Mouse (Mus musculus) thymus, postnatal 14 days (tissue): Measurements from ENCODE around the gene Pdgfc.
"Not testable (repeated sequence)": the region's sequence is repeated elsewhere in the genome, so short reads cannot be mapped to it uniquely, and the experiment has no call there.

Source experiments
- DNase-seq: peaks from one replicate; pipeline ENCODE4 v3.0.0; 2021

Gene Pdgfc

DNA sequence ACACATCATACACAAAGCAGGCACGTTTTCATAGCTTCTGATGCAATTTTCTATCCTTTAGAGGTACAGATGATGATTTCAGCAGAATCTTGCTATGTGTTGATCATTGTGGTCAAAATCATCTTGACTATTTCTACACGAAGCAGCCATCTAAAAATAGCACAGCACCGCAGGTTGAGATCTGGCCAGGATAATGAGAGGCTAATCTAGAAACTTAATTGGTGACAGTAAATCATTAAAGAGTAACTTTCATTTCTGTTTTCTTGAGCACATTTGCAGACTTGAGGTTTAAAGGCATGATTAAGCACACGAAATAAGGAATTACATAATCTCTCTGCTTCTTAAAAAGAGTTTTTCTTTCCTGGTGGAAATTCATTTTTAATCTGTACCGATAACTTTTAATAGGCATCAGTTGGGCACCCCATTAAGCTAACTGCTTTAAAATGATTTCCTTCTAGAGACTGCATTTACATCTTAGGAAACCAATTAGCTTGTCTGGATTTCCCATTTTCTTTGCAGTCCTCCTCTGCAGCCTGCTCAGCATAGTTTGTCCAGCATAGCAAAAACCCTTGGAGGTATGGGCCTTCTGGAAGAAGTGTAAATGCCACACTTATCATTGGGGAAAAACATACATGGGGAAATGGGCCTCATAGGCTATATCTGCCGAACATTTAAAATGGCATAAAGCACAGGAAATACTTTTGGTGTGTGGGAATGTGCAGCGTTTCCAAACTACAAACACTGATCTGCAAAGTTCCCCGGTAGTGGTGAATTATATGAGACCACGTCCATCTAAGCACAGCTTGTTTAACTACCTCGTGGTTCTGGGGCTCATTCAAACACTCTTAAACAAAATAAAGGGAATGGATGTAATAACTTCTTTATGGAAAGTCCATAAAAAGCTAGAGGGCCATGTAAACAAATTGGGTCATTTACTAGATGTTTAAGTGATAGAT is 10.7 kb downstream of the Pdgfc start:
- no peak for DNase-seq

DNA sequence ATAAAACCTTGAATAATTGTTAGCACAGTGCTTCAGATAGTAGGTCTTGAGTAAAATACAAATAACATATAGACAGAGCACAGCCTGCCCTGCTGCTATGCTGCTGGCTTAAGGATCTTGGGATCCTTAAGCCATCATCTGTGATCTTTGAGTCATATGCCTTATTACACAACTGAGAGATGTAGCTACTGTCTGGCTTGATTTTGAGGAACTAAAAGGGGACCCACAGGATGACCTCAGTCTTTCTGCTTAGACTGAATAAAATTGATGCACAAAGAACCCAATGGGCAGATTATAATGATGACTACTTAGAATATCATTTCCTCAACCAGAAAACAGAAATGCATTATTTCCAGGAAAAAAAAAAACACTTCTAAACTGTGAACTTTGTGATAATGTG is 15.3 kb downstream of the Pdgfc start:
- DNase-seq = no peak

DNA sequence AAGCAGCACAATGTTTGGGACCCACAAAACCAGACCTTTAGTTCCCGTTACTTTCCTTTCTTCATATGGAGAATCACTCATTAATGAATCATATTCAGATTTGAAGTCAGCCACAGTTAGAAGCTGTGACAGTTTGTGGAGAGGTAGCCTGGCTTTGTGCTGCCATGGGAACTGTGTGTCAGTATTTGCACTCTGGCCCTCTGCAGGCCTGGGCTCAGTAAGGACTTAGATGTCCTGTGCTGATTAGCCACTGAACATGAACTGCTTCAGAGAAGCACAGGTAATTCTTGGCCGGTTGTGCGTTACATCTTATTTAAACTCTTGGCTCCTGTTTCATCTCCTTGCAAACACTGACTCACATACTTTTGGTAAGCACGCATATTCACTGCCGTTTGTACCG is 16.2 kb downstream of the Pdgfc start:
- DNase-seq = no peak

DNA sequence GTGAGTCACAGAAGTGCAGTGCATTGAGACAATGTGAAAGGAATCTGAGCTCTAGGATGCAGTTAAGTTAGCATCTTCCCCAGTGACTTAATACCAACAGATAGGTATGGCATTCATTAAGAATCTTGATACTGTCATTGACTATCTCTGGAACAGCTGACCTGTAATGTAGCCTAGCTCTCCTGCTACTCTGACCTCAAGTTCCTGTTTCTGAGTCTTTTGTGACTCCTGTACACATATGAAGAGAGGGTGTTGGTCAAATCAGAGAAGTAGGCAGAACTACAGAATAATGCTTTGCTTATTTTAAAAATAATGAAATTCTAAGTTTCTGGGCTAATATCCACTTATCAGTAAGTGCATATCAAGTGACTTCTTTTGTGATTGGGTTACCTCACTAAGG is 17.9 kb downstream of the Pdgfc start:
- no peak for DNase-seq

DNA sequence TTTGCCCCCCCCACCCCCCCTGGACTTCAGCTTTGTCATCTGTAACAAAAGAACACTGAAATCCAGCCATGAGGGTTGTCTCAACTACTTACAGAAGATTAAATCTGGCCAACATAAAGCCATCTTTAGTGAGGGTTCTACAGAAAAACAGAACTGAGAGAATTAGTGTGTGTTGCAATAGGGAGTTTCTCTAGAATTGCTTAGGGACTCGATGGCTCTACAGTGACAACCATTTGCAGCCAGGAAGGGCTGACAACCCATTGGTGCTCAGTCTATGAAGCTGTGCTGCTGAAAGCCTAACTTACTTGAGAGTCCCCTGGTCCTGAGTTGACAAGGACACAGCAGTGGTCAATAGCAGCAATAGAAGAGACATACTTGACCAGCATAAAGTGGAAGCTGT is 21.5 kb downstream of the Pdgfc start:
- DNase-seq = no peak

DNA sequence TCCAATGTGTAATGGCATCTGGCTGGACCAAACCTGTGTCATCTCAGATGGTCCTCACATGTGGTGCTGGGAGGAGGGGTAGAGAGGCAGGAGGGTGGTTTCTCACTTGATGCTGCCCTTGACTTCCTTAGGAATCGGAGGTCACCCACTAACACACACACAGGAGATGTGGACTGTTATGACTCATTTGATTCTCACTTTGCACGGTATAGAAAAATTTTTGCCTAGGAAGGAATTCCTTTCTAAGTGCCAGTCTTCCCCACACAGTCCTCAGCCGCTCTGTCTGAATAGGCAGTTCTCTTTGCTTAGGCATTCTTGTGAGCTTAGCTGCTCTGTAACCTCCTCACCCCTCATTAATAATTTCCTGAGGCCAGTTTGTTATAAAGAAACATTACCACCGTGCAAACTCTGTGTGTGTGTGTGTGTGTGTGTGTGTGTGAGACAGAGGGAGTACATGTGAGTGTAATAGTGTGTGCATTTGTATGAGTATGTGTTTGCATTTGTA is 22.4 kb downstream of the Pdgfc start:
- no peak for DNase-seq

DNA sequence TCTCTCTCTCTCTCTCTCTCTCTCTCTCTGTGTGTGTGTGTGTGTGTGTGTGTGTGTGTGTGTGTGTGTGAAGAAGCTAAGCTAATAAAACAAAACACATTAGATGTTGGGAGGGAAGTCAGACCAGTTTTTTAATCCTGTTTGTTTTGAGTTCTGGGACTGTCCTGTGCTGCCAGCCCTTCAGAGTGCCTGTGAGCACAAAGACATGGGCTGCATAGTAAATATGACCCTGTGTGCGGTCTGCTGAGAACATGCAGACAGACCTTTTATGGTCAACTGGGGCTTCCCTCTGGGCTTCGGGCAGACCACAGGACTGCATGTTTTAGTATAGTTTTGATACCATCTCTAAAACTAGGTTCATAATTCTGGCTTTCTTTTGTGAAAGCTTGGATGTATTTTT is 32.3 kb downstream of the Pdgfc start:
- no peak for DNase-seq

DNA sequence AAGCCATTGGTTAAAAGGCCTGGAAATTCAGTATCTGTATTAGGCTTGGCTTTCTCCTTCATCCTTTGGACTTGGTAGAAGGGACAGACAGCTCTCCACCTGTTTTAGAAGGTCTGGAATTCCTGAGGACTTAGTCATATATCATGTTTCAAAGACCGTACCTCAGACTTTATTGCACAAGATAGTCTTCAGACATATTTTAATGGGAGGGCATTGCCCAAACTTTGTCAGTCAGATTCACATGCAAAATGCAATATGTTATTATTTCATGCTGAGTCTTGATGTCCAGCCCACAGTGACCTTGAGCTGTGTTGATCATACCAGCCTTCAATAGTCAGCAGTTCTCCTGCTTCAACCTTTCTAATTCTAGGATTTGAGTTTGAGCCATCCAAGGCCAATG is 64.9 kb downstream of the Pdgfc start:
- no peak for DNase-seq

DNA sequence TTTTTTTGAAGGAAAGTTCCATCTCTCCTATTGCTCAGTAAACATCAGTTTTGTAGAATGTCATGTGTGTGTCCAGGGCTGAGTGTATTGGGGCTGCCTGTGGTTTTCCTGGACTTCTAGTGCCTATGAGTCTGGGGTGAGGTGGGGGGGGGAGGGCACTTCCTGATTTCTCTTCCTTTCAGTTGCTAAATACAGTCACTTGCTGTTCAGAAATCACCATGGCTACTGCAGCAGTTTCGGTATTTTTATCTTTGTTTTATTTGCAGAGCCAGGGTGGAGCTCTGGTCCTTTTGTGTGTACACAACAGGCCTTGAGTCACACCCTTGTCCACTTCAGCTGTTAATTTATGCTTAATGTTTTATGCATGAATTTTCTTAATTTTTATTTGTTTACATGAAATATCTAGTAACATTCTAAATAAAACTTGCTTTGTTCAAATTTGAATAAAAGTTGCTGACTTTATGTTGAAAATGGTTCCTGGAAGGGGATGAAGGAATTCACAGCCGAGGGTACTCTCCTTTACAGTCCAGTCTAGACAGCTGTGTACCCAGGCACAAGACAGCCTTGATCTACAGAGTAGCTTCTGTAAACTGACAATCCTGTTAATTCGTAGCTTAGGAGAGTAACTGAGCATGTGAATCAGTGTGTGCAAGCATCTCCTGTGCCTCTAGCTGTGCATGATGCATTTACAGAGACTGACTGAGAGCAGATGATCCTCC is 66.1 kb downstream of the Pdgfc start:
- no peak for DNase-seq

DNA sequence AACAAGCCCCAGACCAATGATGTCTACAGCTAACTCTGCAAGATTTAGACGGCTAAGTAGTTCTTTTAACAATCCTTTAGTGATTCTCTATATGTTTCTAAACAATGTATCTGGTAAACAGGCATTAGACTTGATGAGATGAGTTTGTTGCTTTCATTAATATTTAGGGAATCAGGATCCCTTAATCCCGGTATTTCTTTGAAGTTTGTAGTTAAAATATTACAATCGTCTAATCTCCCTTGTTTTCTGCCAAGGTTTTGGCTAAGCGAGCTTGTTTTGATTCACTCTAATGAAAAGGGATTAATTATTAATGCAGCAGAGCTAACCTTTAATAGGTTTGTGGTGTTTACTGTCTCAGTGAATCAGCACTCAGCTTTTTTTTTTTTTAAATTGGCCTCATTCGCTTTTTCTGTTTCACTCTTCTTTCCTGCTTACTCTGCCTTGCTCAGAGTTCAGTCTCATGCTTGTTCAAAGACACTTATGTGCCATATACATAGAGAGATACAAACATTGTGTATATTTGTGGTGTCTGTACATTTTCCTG is 66.7 kb downstream of the Pdgfc start:
- no peak for DNase-seq

DNA sequence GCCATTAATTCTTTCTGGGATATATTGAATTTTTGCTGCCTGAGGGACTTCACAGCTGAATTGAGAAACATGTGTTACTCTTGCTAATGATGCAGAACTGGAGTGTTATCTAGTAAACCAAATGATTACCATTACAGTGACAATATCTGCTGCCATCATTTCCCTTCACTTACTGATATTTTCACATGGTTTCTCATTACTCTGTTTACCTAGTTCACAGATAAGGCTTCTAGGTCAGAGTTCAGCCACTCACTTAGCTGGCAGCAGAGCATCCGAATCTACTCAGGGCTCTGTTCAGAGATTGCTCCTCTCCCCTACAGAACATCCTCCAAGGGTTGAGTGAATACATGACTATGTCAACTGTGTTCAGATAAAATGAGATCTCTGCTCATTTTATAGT is 71.3 kb downstream of the Pdgfc start:
- DNase-seq = no peak

DNA sequence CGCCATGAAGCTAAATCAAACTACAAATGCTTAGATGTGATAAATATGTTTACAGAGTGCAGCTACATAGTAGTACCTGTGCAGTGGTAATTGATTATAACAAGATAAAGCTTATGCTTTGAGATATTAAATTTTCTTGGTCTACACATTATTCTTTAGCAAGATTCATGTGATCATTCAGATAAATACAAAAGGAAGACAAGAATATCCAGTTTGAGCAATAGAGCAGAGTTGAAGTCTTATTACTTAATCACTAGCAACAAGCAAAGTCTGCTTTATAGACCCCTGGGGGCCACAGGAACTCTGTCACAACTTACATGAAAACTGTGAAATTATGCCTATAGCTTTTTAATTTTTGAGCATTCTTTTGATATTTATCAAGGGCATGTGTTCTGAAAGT is 74.8 kb downstream of the Pdgfc start:
- no peak for DNase-seq

DNA sequence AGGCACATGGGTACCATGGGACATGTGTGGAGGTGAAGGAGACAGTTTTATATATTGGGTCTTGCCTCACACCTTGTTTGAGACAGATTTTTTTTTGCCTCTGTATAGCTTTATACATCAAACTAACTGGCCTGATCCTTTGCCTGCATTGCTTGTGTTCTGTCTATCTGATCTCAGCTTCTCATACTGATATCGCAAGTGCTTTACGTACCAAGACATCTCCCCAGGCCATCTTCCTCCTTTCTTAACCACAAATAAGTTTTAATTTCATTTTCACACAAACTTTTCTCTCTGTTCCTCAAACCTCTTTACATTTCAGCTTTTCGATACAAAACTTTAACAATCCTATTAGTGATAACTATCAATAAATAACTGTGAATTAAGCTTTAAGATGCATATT is 76.7 kb downstream of the Pdgfc start:
- no peak for DNase-seq

DNA sequence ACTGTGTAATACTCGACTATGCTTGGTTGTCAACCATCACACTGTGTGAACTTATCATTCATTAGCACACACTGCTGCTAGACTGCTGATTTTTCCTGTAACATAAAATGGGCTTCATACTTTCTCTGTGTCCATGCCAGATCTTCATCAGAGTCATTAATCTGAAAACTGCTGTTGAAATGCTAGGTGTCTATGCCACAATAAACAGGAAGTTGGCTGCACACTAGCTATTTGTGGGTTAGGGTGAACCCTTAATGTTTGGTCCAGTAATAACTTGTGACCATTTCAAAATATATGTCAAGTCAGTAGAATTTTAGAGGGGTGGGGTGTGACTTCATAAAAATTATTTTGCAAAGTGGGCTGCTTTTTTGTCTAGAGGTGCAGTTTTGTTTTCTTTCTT is 84.4 kb downstream of the Pdgfc start:
- no peak for DNase-seq

DNA sequence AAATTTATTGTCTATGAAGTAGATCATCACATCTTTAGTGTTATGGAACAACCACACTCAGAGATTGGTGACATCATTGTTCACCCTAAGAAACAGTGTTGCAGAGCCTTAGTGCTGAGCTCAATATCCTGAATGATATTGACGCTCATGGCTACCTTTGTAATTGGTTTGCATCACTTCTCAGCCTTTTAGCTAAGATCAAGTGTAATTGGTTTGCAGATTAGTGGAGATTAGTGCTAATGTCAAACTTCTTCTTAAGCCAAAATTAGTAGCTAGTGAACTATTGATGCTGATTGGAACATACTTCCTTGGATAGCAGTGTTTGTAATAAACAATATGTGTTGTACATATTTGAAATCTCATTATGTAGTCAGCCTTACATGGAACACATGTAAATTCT is 85.5 kb downstream of the Pdgfc start:
- DNase-seq = no peak

DNA sequence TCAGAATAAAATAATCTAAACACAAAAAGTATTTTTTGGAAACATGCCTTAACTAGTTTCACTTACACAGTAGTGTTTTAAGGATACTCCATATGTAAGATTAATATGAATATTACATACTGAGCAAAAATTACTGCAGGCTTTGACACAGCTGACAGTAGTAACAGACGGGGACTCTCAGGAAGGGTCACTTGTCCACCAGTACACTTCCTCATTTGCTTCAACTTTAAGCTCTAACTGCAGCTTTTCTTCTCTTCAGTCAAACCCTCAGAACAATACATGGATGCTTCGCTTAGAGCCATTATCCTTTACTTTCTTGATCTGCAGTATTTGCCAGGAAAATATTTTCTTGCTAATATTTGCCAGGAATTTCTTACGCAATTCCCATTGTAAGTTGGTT is 87.2 kb downstream of the Pdgfc start:
- DNase-seq = no peak

DNA sequence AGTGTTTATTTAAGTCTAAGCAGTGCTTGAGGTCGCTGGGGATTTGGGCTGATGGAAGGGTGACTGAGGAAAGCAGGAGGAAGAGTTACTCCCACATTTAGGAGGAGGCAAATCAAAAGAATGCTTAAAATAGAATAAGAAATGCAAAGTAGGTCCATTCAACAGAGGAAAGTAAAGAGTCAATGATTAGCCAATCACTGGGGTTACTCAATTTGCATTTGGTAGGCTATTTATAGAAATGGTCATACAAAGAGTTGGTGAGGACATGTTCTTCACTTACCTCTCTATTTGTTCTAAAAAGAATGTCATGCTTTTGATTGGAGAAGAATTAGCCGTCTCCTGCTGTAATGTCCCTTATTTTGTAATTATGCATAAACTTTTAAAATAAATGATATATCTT is 90.8 kb downstream of the Pdgfc start:
- no peak for DNase-seq

DNA sequence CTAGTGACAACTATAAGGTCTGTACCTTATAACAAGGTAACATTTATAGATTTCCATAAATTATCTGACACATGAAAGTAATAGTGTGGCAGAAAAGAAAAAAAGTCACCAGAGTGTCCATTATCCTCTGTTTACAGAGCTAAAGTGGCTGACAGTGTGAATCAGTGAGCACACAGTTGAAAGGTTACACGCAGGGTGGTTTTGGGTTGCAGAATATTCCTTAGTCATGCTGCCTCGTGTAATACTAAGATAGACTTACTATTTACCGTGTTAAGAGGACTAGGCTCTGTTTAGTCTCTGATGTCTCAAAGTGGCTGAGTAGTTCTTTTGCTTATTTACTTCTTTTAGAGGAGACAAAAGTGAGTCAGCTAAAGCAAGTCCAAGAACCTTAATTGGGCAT is 100.8 kb downstream of the Pdgfc start:
- DNase-seq = no peak

DNA sequence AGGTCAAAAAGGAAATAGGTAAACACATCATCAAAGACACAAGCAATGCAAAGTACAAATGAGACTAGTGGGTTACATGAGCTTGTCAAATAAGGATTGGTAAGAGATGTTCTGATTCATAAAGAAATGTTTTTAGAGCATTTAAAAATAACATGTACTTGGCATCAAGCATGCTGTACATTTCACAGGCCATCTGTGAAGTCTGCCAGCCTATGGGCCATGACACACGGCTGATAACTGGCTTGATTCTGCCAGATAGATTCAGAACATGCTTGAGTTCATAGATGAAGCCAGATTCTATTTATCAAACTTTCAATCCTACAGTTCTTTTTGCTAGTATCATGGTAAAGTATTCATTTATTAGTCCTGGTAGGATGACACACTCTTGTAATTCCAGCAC is 101.8 kb downstream of the Pdgfc start:
- not testable (repeated sequence) for DNase-seq

DNA sequence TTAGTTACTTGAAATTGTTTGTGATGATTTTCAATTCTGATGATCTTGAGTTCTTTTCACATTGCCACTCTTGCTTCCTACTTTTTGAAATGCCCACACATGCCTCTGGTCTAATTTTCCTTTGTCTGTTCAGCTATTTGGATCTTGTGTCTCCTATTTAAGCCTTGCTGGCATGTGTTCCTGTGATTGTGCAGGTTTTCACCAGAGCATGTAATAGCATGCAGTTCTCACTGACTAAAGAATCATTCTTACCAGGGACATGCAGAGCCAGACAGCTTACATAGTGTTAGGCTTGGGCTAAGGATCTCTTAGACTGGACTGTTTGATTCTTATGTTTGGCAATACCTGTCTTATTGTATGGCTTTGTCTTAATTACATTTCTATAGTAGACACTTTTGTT is 107.5 kb downstream of the Pdgfc start:
- no peak for DNase-seq

DNA sequence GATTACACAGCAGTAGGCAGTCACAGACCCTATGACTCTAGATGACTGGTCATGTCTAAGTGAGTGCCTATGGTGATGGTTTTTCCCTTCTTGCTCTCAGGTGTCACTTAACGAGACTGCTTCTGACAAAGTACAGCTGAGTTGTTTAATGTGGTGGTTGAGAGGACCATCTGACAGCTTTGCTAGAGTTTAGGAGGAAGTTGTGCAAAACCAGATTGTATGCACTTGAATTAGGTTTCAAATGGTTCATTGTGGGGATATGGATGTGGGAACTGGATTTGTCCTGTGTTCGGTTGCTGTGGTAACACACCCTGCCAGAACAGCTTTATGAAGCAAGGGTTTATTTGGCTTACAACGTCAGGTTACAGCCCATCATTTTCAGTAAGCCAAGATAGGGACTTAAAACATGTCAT is 112.9 kb downstream of the Pdgfc start:
- no peak for DNase-seq

DNA sequence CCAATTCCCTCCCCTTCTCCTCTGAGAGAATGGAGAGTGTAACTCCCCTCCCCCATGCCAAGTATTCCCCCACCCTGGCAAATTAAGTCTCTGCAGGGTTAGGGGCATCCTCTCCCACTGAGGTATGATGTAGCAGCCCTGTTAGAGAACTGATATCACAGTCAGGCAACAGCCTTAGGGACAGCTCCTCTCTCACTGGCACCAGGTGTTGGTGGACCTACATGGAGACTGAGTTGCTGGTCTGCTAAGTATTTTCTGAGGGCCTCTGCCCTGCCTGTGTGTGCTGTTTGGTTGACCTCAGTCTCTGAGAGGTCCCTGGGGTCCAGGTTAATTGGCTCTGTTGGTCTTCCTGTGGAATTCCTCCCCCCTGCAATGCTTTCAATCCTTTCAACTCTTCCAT is 114.0 kb downstream of the Pdgfc start:
- DNase-seq = no peak

DNA sequence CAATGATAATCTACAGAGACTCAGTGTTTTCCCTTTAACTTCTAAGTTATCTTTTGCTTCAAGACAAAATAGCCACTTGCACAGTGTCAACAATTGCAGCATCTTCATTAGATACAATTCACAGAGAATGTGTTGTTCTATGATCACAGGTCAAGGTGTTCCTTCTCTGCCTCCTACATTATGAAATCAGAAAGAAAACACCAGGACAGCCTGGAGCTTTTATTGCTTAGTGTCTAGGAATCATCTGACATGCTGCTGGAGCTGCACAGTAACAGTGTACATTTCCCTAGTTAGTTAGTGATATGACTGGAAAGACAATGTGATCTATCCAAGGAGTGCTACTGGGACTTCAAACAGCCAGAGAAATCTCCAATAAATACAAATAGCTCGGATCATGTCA is 118.2 kb downstream of the Pdgfc start:
- no peak for DNase-seq
